Mouse (Mus musculus): ENCODE results near the gene Olfr53. TPM values are rescaled to one million over a fixed set of nuclear protein-coding genes. Genes with fewer than 3 reads are reported as not detected.

Olfr53 gene
- polyA plus RNA-seq, 1 experiment from 2014 or later: not detected

DNA sequence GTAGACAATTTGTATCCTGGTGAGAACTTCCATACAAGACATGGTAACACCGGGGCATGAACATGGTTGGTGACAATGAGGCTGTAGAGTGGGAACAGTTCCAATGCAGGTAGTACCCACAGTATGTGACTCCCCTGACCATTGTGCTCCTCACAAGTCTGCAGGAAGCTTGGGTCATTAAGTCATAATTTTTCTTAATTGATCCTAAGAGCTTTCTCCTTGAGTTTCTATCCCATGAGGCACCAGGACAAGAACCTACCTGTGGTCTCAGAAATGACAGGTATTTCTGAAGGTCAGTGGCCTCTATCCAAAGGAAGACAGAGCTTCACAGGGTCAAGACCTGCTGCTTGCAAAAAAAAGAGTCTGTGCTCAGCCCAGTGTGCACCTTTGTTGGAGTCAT, 35.4 kb downstream of the Olfr53 start, which contains the start of gene Olfr45:
Gene Olfr45 (plus strand): TSS at position 301 of the 400 bp plus-strand sequence.
- Histone ChIP-seq H3K4me1 (ENCODE audit: insufficient read depth) (no peaks in the 10 kb centered on the region), H3K4me3 (ENCODE audit: low read depth, low read length) (no peak within 1 kb of the TSS), H3K27me3 (ENCODE audit: insufficient read depth, low read length) (no peaks in the 10 kb centered on the region), H3K36me3 (replicated peaks; ENCODE audit: insufficient read depth, low read length) (no peaks in the 10 kb centered on the region), H3K9ac (replicated peaks) (no peak within 1 kb of the TSS), H3K4me2 (ENCODE audit: low read depth, low read length) (no peak within 1 kb of the TSS), H3K27ac (ENCODE audit: low read depth) (no peak within 1 kb of the TSS), H3K9me3 (ENCODE audit: low read length) (no peaks in the 10 kb centered on the region)
- WGBS (ENCODE audit: insufficient replicate concordance): 69% methylated on average over 1 of the region's 1 CpGs
- no peak for DNase-seq
- TF ChIP-seq CTCF (IDR thresholded peaks at IDR 0.05; ENCODE audit: low read depth) (no peak), EP300 (IDR thresholded peaks at IDR 0.05; ENCODE audit: low read depth) (no peak)
- ATAC-seq: no peak

DNA sequence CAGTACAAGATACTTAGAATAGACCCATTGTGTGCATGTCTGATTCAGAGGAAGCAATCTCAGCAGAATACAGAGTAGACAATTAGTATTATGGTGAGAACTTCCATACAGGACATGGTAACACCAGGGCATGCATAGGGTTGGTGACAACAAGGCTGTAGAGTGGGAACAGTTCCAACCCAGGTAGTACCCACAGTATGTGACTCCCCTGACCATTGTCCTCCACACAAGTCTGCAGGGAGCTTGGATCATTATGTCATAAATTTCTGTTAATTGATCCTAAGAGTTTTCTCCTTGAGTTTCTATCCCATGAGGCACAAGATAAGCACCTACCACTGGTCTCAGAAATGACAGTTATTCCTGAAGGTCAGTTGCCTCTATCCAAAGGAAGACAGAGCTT, 50.7 kb downstream of the Olfr53 start, which contains the start of gene Olfr541:
Gene Olfr541 (plus strand): TSS at position 301 of the 400 bp plus-strand sequence.
- no peak for ATAC-seq
- TF ChIP-seq EP300 (IDR thresholded peaks at IDR 0.05; ENCODE audit: low read depth) (no peak), CTCF (IDR thresholded peaks at IDR 0.05; ENCODE audit: low read depth) (no peak)

More for the DNA sequence above, 50.7 kb downstream of the Olfr53 start, which contains the start of gene Olfr541:
- H3K27ac ChIP-seq (ENCODE audit: low read depth): no peak within 1 kb of the TSS
- H3K9me3 ChIP-seq (ENCODE audit: low read length): no peaks in the 10 kb centered on the region
- no peak for DNase-seq
- H3K36me3 ChIP-seq (replicated peaks; ENCODE audit: insufficient read depth, low read length): no peaks in the 10 kb centered on the region
- H3K27me3 ChIP-seq (ENCODE audit: insufficient read depth, low read length): no peaks in the 10 kb centered on the region
- H3K4me1 ChIP-seq (ENCODE audit: insufficient read depth): no peaks in the 10 kb centered on the region
- no peak within 1 kb of the TSS for H3K9ac ChIP-seq (replicated peaks)
- no peak within 1 kb of the TSS for H3K4me2 ChIP-seq (ENCODE audit: low read depth, low read length)
- H3K4me3 ChIP-seq (ENCODE audit: low read depth, low read length): no peak within 1 kb of the TSS

Other genes starting within 250 kb of the Olfr53 start
- gene Olfr531, start 243.5 kb upstream of the Olfr53 start, polyA plus RNA-seq (2015; fragmentation: Nextera tagmentation; extraction: Ambion mirVana): not detected in 2 replicates
- gene Olfr532, start 224.8 kb upstream of the Olfr53 start, polyA plus RNA-seq (2015; fragmentation: Nextera tagmentation; extraction: Ambion mirVana): not detected in 2 replicates
- gene Olfr533, start 183.1 kb upstream of the Olfr53 start, polyA plus RNA-seq (2015; fragmentation: Nextera tagmentation; extraction: Ambion mirVana): not detected in 2 replicates
- gene Olfr535, start 162.2 kb upstream of the Olfr53 start, polyA plus RNA-seq (2015; fragmentation: Nextera tagmentation; extraction: Ambion mirVana): not detected in 2 replicates
- not detected in 2 replicates for gene Olfr536, start 139.1 kb upstream of the Olfr53 start, polyA plus RNA-seq (2015; fragmentation: Nextera tagmentation; extraction: Ambion mirVana)
- not detected in 2 replicates for gene Olfr538, start 78.6 kb upstream of the Olfr53 start, polyA plus RNA-seq (2015; fragmentation: Nextera tagmentation; extraction: Ambion mirVana)
- gene Olfr46, start 45.2 kb upstream of the Olfr53 start, polyA plus RNA-seq (2015; fragmentation: Nextera tagmentation; extraction: Ambion mirVana): not detected in 2 replicates
- gene Olfr61, start 17.5 kb upstream of the Olfr53 start, polyA plus RNA-seq (2015; fragmentation: Nextera tagmentation; extraction: Ambion mirVana): not detected in 2 replicates
- gene Olfr539, start 13.5 kb downstream of the Olfr53 start, polyA plus RNA-seq (2015; fragmentation: Nextera tagmentation; extraction: Ambion mirVana): not detected in 2 replicates
- gene Olfr45, start 35.5 kb downstream of the Olfr53 start, polyA plus RNA-seq (2015; fragmentation: Nextera tagmentation; extraction: Ambion mirVana): not detected in 2 replicates
- gene Olfr541, start 50.8 kb downstream of the Olfr53 start, polyA plus RNA-seq (2015; fragmentation: Nextera tagmentation; extraction: Ambion mirVana): not detected in 2 replicates
- 556 and 629 TPM in 2 replicates for gene Cyp2e1, start 117.3 kb downstream of the Olfr53 start, polyA plus RNA-seq (2015; fragmentation: Nextera tagmentation; extraction: Ambion mirVana)
- gene Syce1, start 141.4 kb downstream of the Olfr53 start, polyA plus RNA-seq (2015; fragmentation: Nextera tagmentation; extraction: Ambion mirVana): not detected in 2 replicates
- 0.14 and 0.21 TPM in 2 replicates for gene Zfp941, start 175.7 kb downstream of the Olfr53 start, polyA plus RNA-seq (2015; fragmentation: Nextera tagmentation; extraction: Ambion mirVana)
- gene Urah, start 188.6 kb downstream of the Olfr53 start, polyA plus RNA-seq (2015; fragmentation: Nextera tagmentation; extraction: Ambion mirVana): 316 TPM in 2 replicates
- not detected in 2 replicates for gene Scgb1c1, start 199.1 kb downstream of the Olfr53 start, polyA plus RNA-seq (2015; fragmentation: Nextera tagmentation; extraction: Ambion mirVana)
- not detected in 2 replicates for gene Odf3, start 201.4 kb downstream of the Olfr53 start, polyA plus RNA-seq (2015; fragmentation: Nextera tagmentation; extraction: Ambion mirVana)
- gene Gm45785, start 209.9 kb downstream of the Olfr53 start, polyA plus RNA-seq (2015; fragmentation: Nextera tagmentation; extraction: Ambion mirVana): not detected in 2 replicates
- 15.9 and 17.1 TPM in 2 replicates for gene Ric8a, start 210.5 kb downstream of the Olfr53 start, polyA plus RNA-seq (2015; fragmentation: Nextera tagmentation; extraction: Ambion mirVana)
- gene Bet1l, start 211.1 kb downstream of the Olfr53 start, polyA plus RNA-seq (2015; fragmentation: Nextera tagmentation; extraction: Ambion mirVana): 30.7 and 35.9 TPM in 2 replicates
- 106 and 112 TPM in 2 replicates for gene Psmd13, start 235.5 kb downstream of the Olfr53 start, polyA plus RNA-seq (2015; fragmentation: Nextera tagmentation; extraction: Ambion mirVana)
- gene Sirt3, start 235.9 kb downstream of the Olfr53 start, polyA plus RNA-seq (2015; fragmentation: Nextera tagmentation; extraction: Ambion mirVana): 66.2 and 66.9 TPM in 2 replicates